Mouse (Mus musculus) adrenal gland, postnatal 25 days (tissue): ENCODE measurements around the gene Bbs9. TPM values are rescaled to one million over a fixed set of nuclear protein-coding genes. Genes with fewer than 3 reads are reported as not detected.
"Not testable (repeated sequence)": the region's sequence is repeated elsewhere in the genome, so short reads cannot be mapped to it uniquely, and the experiment has no call there.

ENCODE experiments used
- DNase-seq: peaks from one replicate; pipeline ENCODE4 v3.0.0; 2021; ENCODE audit warnings: mixed read lengths
- long read RNA-seq: library from polyadenylated mRNA; stranded (forward); transcript quantifications from one replicate; pipeline ENCODE4 v2.0.0, GENCODE M21; 2021
- total RNA-seq: library from RNA; stranded (reverse); gene quantifications from 2 replicates; pipeline ENCODE4 v1.2.3, GENCODE M21; 2021

Bbs9 gene
- total RNA-seq: 11.3 and 15.3 TPM in 2 replicates
- long read RNA-seq, partial matches to known transcripts: 3 of 5 reads
- long read RNA-seq, other reads (novel, unspliced or antisense): 2 of 5 reads

- DNase-seq: peak; percentile 90
Measured at GRCm38 (mm10) chr9:22475424-22475868, at the start of gene Bbs9. Gene Bbs9, plus strand, starts transcription at chr9:22475715.

- DNase-seq: no peak
Measured at GRCm38 (mm10) chr9:22428028-22428665, 47.4 kb upstream of the Bbs9 start.

DNA sequence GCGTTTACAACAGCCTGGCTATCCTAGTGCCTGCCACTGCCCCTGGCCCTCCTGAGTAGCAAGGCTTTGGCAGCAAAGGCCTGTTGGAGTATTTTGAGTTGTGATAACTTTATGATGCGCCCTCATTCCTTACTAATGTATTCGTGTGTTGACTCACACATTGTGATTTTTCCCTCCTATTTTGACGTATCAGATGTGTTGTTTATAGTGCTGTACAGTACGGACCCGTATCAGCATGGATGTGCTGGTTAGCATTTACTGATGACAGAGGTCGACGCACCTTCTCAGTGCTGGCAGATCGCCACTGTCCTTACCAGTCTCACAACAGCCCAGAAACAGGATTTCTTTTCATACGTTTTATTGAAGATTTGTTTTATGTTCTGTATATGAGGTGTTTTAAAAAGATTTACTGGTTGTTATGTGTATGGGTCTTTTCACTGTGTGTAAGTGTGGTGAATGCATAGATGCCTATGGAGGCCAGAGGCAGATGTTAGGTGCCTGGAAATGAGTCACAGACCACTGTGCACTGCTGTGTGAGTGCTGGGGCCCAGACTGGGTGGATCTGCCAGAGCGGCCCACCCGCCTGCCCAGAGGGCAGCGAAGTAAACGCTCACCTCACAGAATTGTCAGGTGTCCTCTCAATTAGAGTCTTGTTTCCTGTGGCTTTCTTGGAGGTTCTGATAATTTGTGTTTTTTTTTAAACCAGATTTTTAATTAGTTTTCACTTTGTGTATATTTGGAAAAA lies 46.7 kb upstream of the Bbs9 start:
- DNase-seq: no peak

DNA sequence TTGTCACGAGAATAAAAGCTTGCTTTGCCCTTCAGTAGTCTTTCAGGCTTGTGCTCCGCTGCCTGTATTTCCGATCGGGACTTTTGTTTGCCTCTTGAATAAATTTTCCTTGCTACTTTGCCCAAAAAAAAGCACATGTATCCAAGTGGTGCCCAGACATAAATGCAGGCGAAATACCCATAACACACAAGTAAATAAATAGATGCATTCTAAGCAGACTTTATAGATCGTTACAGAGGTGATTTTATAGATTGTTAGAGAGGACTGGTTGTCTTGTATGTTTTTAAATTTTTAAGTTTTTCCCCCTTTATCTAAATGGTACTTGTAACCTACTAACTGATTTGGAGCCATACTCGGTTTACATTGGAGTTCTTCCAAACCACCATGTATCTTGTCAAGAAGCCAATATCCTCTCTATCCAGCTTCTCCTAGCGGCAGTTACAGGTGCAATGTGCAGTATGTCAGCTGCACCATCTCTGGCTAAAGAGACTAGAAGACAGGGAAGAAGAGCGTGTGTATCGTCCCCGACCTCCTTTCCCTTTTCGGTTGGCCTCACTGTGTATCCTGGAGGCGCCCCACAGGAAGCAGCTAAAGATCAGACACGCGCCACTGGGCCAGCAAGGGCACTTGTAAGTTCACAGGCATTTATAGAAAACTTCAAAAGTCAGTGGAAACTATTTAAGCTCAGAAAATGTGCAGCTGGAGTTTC lies 45.8 kb upstream of the Bbs9 start:
- DNase-seq: no peak

GRCm38 (mm10) chr9:22430315-22430840 lies 45.1 kb upstream of the Bbs9 start:
- no peak for DNase-seq

DNA sequence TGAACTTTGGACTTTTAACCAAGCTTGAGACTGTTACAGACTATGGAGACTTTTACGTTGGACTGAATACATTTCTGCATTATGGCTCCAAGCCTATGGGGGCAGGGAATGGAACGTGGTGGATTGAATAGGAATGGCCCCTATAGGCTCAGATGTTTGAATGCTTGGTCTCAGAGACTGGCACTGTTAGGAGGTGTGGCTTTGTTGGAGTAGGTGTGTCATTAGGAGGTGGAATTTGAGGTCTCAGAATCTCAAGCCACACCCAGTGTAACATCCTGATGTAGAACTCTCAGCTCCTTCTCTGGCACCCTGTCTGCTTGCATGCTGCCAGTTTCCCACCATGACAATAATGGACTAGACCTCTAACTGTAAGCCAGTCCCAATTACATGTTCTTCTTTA lies 42.3 kb upstream of the Bbs9 start:
- DNase-seq: no peak

GRCm38 (mm10) chr9:22434101-22434500 lies 41.4 kb upstream of the Bbs9 start:
- DNase-seq: no peak

DNA sequence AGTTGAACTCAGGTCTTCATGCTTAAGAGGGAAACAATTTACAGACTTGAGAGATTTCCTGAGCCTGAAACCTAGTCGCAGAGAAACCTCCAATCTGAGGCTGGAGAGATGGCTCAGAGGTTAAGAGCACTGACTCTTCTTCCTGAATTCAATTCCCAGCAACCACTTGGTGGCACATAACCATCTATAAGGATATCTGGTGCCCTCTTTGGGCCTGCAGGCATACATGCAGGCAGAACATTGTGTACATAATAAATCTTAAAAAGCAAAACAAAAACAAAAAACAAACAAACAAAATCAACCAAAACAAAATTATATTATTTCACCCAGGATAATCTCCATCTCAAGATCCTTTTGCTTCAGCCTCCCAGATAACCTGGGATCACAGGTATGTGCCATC lies 36.7 kb upstream of the Bbs9 start:
- DNase-seq: no peak

GRCm38 (mm10) chr9:22443157-22443556 lies 32.4 kb upstream of the Bbs9 start:
- no peak for DNase-seq

DNA sequence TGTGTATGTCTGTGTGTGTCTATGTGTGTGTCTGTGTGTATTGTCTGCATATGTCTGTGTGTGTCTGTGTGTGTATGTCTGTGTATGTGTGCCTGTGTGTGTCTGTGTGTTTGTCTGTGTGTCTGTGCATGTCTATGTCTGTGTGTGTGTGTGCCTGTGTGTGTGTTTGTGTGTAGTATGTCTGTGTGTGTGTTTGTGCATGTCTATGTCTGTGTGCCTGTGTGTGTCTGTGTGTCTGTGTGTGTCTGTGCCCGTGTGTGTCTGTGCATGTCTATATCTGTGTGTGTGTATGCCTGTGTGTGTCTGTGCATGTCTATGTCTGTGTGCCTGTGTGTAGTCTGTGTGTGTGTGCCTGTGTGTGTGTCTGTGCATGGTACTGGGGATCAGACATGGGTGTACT lies 30.4 kb upstream of the Bbs9 start:
- DNase-seq: no peak

DNA sequence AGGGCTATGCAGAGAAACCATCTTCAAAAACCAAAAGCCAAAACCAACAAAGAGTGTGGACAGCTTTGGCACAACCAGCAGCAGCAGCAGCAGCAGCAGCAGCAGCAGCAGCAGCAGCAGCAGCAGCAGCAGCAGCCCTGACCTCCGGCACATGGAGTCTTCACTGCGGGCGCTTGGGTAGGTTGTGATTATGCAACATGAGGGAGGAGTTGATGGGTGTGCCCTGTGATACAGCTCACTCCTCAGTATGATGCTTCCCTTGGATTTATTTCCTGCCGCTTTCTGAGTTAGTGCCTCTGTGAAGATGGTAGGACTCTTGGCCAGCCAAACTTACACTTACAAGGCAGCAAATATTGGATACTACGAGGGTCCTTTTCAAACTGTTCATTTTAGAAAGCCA lies 28.3 kb upstream of the Bbs9 start:
- no peak for DNase-seq

DNA sequence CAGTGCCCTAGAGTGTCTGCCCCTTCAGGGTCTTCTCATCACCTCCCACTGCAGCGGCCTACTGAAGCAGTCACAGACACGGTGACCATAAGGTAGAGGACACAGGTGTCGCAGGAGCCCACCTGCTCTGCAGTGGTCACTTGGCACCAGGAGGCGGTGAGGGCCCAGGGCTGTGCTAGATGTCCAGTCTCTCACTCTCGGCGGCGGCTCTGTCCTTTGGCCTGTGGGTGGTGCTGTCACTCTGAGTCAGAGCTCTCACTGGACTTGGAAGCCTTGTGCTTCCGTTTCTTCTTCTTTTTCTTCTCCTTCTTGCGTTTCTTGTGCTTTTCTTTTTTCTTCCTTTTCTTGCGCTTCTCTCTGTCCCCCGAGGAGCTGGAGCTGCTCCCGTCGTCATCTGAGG lies 27.1 kb upstream of the Bbs9 start:
- peak; percentile 14 for DNase-seq

DNA sequence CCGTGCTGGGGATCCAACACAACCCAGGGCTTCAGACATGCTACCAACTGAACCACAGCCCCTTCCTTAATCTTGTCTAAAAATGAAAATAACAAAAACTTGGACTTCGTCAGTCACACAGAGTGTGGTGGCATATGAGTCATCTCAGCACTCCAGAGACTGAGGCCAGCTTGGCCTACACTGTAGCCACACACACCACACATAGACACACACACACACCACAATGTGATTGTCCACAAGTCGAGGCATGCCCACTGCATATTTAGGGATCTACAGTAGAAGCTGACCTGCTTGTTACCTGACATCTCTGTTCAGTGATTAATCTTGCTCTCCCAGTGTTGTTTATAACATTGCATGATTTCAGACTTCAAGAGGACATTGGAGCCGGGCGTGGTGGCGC lies 26.3 kb upstream of the Bbs9 start:
- no peak for DNase-seq

DNA sequence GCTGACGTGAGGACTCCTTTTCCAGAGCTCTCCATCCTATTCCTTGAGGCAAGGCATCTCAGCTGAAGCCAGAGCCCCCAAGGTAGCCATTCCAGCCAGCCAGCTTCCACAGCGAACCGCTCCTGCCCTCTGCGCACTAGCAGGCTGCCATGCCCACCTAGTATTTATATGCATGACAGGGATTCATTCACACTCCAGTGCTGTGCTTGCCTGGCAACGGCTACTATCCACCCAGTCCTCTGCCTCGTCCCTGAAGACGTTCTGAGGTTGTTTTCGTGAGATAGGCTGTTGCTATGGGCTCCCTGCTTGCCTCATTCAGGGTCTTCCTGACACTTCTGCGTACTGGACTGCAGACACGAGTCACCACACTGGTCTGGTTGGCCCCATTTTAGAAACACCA lies 22.8 kb upstream of the Bbs9 start:
- no peak for DNase-seq

GRCm38 (mm10) chr9:22453501-22453924 lies 22.0 kb upstream of the Bbs9 start:
- no peak for DNase-seq

- not testable (repeated sequence) for DNase-seq
Measured at GRCm38 (mm10) chr9:22453990-22454389, 21.5 kb upstream of the Bbs9 start, which contains the start of gene Gm17545. Gene Gm17545, plus strand, starts transcription at chr9:22454290.

DNA sequence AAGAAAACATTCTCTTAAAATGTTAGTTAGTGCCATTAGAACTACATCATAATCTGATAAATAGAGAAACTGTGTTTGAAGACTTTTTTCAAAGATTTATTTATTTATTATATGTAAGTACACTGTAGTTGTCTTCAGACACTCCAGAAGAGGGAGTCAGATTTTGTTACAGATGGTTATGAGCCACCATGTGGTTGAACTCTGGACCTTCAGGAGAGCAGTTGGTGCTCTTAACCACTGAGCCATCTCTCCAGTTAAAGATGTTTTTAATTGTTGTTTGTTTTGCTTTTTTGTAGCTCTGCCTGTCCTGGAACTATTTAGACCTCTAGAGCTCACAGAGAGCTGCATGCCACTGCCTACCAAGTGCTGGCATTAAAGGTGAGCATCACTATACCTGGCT lies 20.5 kb upstream of the Bbs9 start:
- no peak for DNase-seq

GRCm38 (mm10) chr9:22457142-22457835 lies 18.2 kb upstream of the Bbs9 start:
- no peak for DNase-seq

DNA sequence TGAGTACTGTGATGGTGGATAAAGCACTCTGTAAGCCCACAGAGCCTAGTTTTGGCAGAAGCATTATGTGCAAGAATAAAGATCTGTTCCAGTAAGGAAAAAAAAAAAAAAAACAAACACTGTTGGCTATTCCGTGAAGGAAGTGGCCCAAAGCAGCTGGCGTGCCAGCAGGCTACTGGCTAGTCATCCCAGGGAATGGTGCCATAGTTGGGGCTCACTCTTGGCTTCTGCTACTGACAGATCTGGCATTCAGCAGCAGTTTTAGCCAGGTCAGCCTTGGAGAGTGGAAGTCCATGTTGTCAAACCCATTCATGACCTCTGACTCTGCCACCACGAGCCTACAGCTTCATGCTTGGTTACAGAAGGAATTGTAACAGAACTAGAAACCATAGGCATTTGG lies 13.6 kb upstream of the Bbs9 start:
- DNase-seq: peak; percentile 50

- no peak for DNase-seq
Measured at GRCm38 (mm10) chr9:22466212-22466611, 9.3 kb upstream of the Bbs9 start.

GRCm38 (mm10) chr9:22467371-22468169 lies 7.9 kb upstream of the Bbs9 start:
- peak; percentile 37 for DNase-seq
